Mouse (Mus musculus) hindbrain, embryonic 14.5 days (tissue): ENCODE measurements at regions not wholly inside any gene's neighbourhood (a gene's known extent, or its start where the extent isn't known, plus 50 kb on each side); places are given as distances from the start of the nearest gene placed in this dataset.
A peak's percentile ranks its signal among the peaks of the same experiment; 100 is the strongest.

ENCODE experiments used
- ATAC-seq: fragments of 200-750 bp; cut with Nextera tagmentation; 2 replicates; pipeline ENCODE4 v1.8.0; 2017; ENCODE audit warnings: moderate number of reproducible peaks, mild to moderate bottlenecking, moderate TSS enrichment, moderate library complexity; ENCODE audit not compliant: low FRiP score
- DNase-seq: peaks from one replicate; pipeline ENCODE4 v3.0.0-alpha.2; 2015; ENCODE audit warnings: low spot score
- H3K27ac ChIP-seq: fragments of 300-500 bp; sonication (generic); 2 replicates; pipeline ENCODE4 v1.5.1; 2014; ENCODE audit warnings: mild to moderate bottlenecking, moderate library complexity
- H3K27me3 ChIP-seq: fragments of 300-500 bp; sonication (generic); 2 replicates; pipeline ENCODE4 v1.6.1; 2014; ENCODE audit warnings: mild to moderate bottlenecking, low read length, mixed read lengths; ENCODE audit not compliant: control insufficient read depth, insufficient read depth
- H3K36me3 ChIP-seq: fragments of 300-500 bp; sonication (generic); replicated peaks from 2 replicates; pipeline ENCODE4 v1.6.1; 2014; ENCODE audit not compliant: control insufficient read depth, insufficient read depth
- H3K4me1 ChIP-seq: fragments of 300-500 bp; sonication (generic); replicated peaks from 2 replicates; pipeline ENCODE4 v1.6.1; 2014; ENCODE audit warnings: antibody characterized with exemption, low read length, mixed read lengths; ENCODE audit not compliant: control insufficient read depth, insufficient read depth
- H3K4me2 ChIP-seq: fragments of 300-500 bp; sonication (generic); replicated peaks from 2 replicates; pipeline ENCODE4 v1.6.1; 2014; ENCODE audit warnings: mild to moderate bottlenecking, moderate library complexity
- H3K4me3 ChIP-seq: fragments of 300-500 bp; sonication (generic); replicated peaks from 2 replicates; pipeline ENCODE4 v1.5.1; 2014; ENCODE audit warnings: mild to moderate bottlenecking, low read length
- H3K9ac ChIP-seq: fragments of 300-500 bp; sonication (generic); 2 replicates; pipeline ENCODE4 v1.6.1; 2014
- H3K9me3 ChIP-seq: fragments of 300-500 bp; sonication (generic); 2 replicates; pipeline ENCODE4 v1.6.1; 2016; ENCODE audit warnings: low read length; ENCODE audit not compliant: control insufficient read depth
- WGBS: fragments of 180-500 bp; shearing (Covaris S2); extraction: QIAGEN DNeasy Blood & Tissue Kit; methylation state at CpG from one replicate; pipeline ENCODE4 v1.1.7; 2014; 5-methylcytosine and 5-hydroxymethylcytosine counted together

DNA sequence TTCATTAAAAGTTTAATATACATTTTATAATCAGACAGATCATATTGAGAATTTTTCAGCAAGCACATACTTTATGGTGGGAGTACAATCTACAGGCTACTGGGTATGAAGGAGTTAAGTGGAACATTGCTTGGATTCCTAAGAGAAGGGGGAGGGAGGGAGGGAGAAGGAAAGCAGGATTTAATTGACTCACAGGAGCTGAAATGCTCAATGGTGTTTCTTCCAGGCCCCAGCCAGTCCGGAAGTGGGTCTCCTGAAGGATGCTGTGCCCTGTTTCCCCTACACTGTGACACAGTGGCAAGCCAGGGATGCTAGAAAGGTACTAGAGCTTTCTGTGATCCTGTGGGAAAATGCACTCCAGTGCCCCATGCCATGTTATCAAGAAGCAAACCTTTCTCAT, 621.0 kb upstream of the Cited2 start:
- Histone ChIP-seq H3K27ac (no peak overlapping the region), H3K4me2 (no peak overlapping the region), H3K27me3 (no peaks in the 10 kb centered on the region), H3K4me1 (0 out of 2 replicates have a peak, but pooled peaks cover 4% of the 10 kb centered on the region), H3K9ac (no peak overlapping the region), H3K9me3 (no peaks in the 10 kb centered on the region), H3K36me3 (no peaks in the 10 kb centered on the region), H3K4me3 (no peak overlapping the region)
- DNase-seq (no peak), ATAC-seq (peak; percentile 62; the same call in 1 of the 2 replicates)
- 4% methylated on average over 1 of the region's 1 CpGs for WGBS

DNA sequence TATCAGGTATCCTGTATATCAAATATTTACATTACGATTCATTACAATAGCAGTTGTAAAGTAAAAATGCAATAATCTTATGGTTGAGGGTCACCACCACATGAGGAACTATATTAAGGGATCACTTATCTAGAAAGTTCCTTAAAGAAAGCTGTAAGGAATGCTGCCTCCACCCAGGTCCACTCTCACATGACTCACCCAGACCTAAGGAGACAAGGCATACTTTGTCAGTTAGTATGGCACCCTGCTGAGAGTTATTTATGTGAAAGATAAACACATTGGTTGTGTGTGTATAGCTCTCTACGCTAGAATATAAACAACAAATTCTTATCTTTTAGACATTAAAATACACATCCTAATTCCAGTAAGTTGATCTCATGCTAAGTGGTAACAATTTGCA, 619.6 kb upstream of the Cited2 start:
- no peak overlapping the region for H3K4me3 ChIP-seq
- ATAC-seq (no peak), DNase-seq (no peak)
- H3K27me3 ChIP-seq: no peaks in the 10 kb centered on the region
- no peaks in the 10 kb centered on the region for H3K36me3 ChIP-seq
- H3K4me2 ChIP-seq: no peak overlapping the region
- 87% methylated on average over 2 of the region's 2 CpGs for WGBS
- H3K9me3 ChIP-seq: no peaks in the 10 kb centered on the region
- H3K9ac ChIP-seq: no peak overlapping the region
- 0 out of 2 replicates have a peak, but pooled peaks cover 4% of the 10 kb centered on the region for H3K4me1 ChIP-seq
- no peak overlapping the region for H3K27ac ChIP-seq

GRCm38 (mm10) chr10:17106831-17107230, 616.2 kb upstream of the Cited2 start:
- Histone ChIP-seq H3K36me3 (no peaks in the 10 kb centered on the region), H3K27ac (no peak overlapping the region), H3K27me3 (no peaks in the 10 kb centered on the region), H3K9me3 (no peaks in the 10 kb centered on the region), H3K4me1 (no peaks in the 10 kb centered on the region), H3K4me2 (no peak overlapping the region), H3K4me3 (no peak overlapping the region), H3K9ac (no peak overlapping the region)
- DNase-seq (no peak), ATAC-seq (no peak)
- WGBS: 96% methylated on average over 1 of the region's 1 CpGs

- H3K27me3 ChIP-seq: no peaks in the 10 kb centered on the region
- H3K36me3 ChIP-seq: no peaks in the 10 kb centered on the region
- no peak for DNase-seq
- H3K4me1 ChIP-seq: no peaks in the 10 kb centered on the region
- no peak overlapping the region for H3K4me2 ChIP-seq
- ATAC-seq: no peak
- H3K27ac ChIP-seq: no peak overlapping the region
- H3K9ac ChIP-seq: no peak overlapping the region
- H3K4me3 ChIP-seq: no peak overlapping the region
- H3K9me3 ChIP-seq: no peaks in the 10 kb centered on the region
- 75% methylated on average over 2 of the region's 2 CpGs for WGBS
These were observed 611.9 kb upstream of the Cited2 start for GRCm38 (mm10) chr10:17111071-17111470.

DNA sequence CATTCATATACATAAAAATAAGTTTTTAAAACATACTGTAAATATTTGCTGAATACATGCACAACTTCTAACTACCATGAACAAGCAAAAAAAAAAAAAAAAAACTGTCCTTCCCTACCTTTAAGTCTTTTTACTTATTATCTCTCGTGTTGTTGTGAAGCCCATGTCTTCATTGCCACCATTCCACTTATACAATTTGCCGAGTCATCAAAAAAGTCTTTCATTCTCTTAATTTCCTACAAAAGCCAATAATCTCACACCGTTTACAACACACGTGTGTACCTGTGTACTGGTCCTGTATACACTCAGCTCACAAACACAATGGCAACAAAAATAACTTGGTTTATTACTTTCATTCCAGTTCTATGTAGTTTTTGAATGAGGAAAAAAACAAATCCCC, 608.2 kb upstream of the Cited2 start:
- Histone ChIP-seq H3K27me3 (no peaks in the 10 kb centered on the region), H3K4me3 (no peak overlapping the region), H3K4me1 (no peaks in the 10 kb centered on the region), H3K9me3 (no peaks in the 10 kb centered on the region; the same call in 1 of the 2 replicates), H3K36me3 (no peaks in the 10 kb centered on the region), H3K4me2 (no peak overlapping the region), H3K27ac (no peak overlapping the region), H3K9ac (no peak overlapping the region)
- ATAC-seq (no peak), DNase-seq (no peak)
- 96% methylated on average over 4 of the region's 4 CpGs for WGBS

- H3K4me2 ChIP-seq: no peak overlapping the region
- ATAC-seq (no peak; the same call in 1 of the 2 replicates), DNase-seq (no peak)
- WGBS: 96% methylated on average over 4 of the region's 4 CpGs
- H3K9me3 ChIP-seq: peaks cover 8% of the 10 kb centered on the region; the same call in 1 of the 2 replicates
- H3K4me1 ChIP-seq: no peaks in the 10 kb centered on the region
- H3K9ac ChIP-seq: no peak overlapping the region
- no peaks in the 10 kb centered on the region for H3K36me3 ChIP-seq
- H3K4me3 ChIP-seq: no peak overlapping the region
- H3K27me3 ChIP-seq: no peaks in the 10 kb centered on the region
- no peak overlapping the region for H3K27ac ChIP-seq
These were observed 593.4 kb upstream of the Cited2 start for GRCm38 (mm10) chr10:17129391-17130163.

GRCm38 (mm10) chr10:17130661-17131060, 592.4 kb upstream of the Cited2 start:
- WGBS: 95% methylated on average over 1 of the region's 1 CpGs
- Histone ChIP-seq H3K4me1 (no peaks in the 10 kb centered on the region), H3K27me3 (no peaks in the 10 kb centered on the region), H3K36me3 (no peaks in the 10 kb centered on the region), H3K9ac (no peak overlapping the region), H3K9me3 (no peaks in the 10 kb centered on the region), H3K4me2 (no peak overlapping the region), H3K4me3 (no peak overlapping the region), H3K27ac (no peak overlapping the region)
- DNase-seq (no peak), ATAC-seq (no peak)

DNA sequence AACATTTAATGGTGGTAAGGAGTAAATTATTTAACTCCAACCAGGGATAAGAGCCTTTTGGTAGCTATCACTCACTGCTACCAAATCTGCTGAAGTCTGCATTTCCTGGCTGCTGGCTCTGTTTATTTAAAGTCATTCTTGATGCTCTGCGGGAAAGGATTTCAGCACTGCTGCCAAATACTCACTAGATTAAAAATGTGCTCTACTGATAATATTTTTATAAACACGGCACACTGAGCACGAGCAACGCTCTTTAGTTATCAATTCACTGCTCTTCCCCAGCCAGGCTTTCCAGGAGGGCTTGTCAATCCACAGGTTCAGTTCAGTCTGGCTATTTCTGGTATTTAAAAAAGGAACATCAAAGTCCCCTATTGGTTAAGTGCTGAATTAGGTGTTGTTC, 591.3 kb upstream of the Cited2 start:
- Histone ChIP-seq H3K27me3 (no peaks in the 10 kb centered on the region), H3K27ac (no peak overlapping the region), H3K4me3 (no peak overlapping the region), H3K9me3 (no peaks in the 10 kb centered on the region), H3K4me1 (no peaks in the 10 kb centered on the region), H3K9ac (no peak overlapping the region), H3K4me2 (no peak overlapping the region), H3K36me3 (no peaks in the 10 kb centered on the region)
- DNase-seq (peak; percentile 25), ATAC-seq (no peak)
- 64% methylated on average over 4 of the region's 4 CpGs for WGBS

DNA sequence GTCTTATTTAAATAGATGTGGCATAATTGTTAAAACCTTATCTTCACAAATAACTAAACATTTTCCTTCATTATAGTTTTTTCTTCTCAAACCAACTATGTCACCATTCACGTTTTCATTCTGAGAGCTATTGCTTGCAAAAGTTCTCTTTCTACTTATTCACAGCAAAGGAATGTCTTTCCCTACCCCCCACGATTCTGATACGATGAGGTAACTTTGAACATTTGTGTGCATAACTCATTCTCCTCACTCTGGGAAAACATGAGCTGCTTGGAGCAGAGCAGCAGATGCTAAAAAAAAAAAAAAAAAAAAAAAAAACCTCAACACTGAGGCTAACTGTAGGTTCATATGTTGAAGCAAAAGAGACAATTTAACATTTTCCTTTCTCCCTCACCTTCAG, 547.6 kb upstream of the Cited2 start:
- no peak for ATAC-seq
- Histone ChIP-seq H3K4me1 (0 out of 2 replicates have a peak, but pooled peaks cover 3% of the 10 kb centered on the region), H3K4me3 (no peak overlapping the region)

More for the DNA sequence above, 547.6 kb upstream of the Cited2 start:
- Histone ChIP-seq H3K36me3 (no peaks in the 10 kb centered on the region), H3K9me3 (no peaks in the 10 kb centered on the region), H3K4me2 (no peak overlapping the region), H3K9ac (no peak overlapping the region), H3K27me3 (no peaks in the 10 kb centered on the region), H3K27ac (no peak overlapping the region)
- no peak for DNase-seq
- 64% methylated on average over 3 of the region's 3 CpGs for WGBS
